Mouse (Mus musculus) CH12.LX (cell line): ENCODE measurements at regions not wholly inside any gene's neighbourhood (a gene's known extent, or its start where the extent isn't known, plus 50 kb on each side); places are given as distances from the start of the nearest gene placed in this dataset.
A peak's percentile ranks its signal among the peaks of the same experiment; 100 is the strongest.

ENCODE experiments used
- DNase-seq: peaks from one replicate; pipeline ENCODE4 v3.0.0-alpha.2; 2013; ENCODE audit errors: extremely low read depth
- H3K27ac ChIP-seq: 2 replicates; pipeline ENCODE4 v1.5.1; 2012; ENCODE audit warnings: low read depth, mild to moderate bottlenecking, control low read depth, moderate library complexity; ENCODE audit not compliant: insufficient read depth
- H3K27me3 ChIP-seq: replicated peaks from 2 replicates; pipeline ENCODE3; 2012; ENCODE audit warnings: inconsistent platforms
- H3K36me3 ChIP-seq, 2 experiments: replicated peaks in 1 of 2; 2 replicates each; pipeline versions ENCODE3 to v1.6.1; 2012; ENCODE audit warnings: inconsistent platforms in 1 of 2, low read length in 1 of 2, mild to moderate bottlenecking in 1 of 2, mixed read lengths in 1 of 2, moderate library complexity in 1 of 2; ENCODE audit not compliant: control insufficient read depth in 1 of 2, insufficient read depth in 1 of 2
- H3K4me1 ChIP-seq, 2 experiments: 2 replicates each; pipeline ENCODE4 v1.6.1; 2012; ENCODE audit warnings: inconsistent platforms in 1 of 2, moderate library complexity in 1 of 2; ENCODE audit not compliant: insufficient read depth in 2 of 2, control insufficient read depth in 1 of 2
- H3K4me2 ChIP-seq: 2 replicates; pipeline ENCODE4 v1.6.1; 2012; ENCODE audit warnings: low read depth, mild to moderate bottlenecking, control low read depth; ENCODE audit not compliant: poor library complexity, insufficient read depth, severe bottlenecking
- H3K4me3 ChIP-seq, 3 experiments: fragments of 150-350 bp in 1 of 3; sonication (generic) in 1 of 3; replicated peaks in 1 of 3; 2 replicates each; pipeline versions ENCODE3 to v1.5.1; 2011 to 2012; ENCODE audit warnings: low read depth in 2 of 3, low read length in 2 of 3, mild to moderate bottlenecking in 2 of 3, moderate library complexity in 2 of 3, control low read depth in 1 of 3, improper control_type of control experiment in 1 of 3, inconsistent platforms in 1 of 3, mixed read lengths in 1 of 3; ENCODE audit not compliant: poor library complexity in 1 of 3
- H3K79me2 ChIP-seq: replicated peaks from 2 replicates; pipeline ENCODE4 v1.6.1; 2012; ENCODE audit warnings: mild to moderate bottlenecking, moderate library complexity; ENCODE audit not compliant: control insufficient read depth, poor library complexity, insufficient read depth, severe bottlenecking; ENCODE audit errors: extremely low read depth
- H3K9ac ChIP-seq: 2 replicates; pipeline ENCODE4 v1.6.1; 2012; ENCODE audit warnings: low read depth, mild to moderate bottlenecking, control low read depth, moderate library complexity; ENCODE audit not compliant: insufficient read depth
- H3K9me3 ChIP-seq: replicated peaks from 2 replicates; pipeline ENCODE3; 2012; ENCODE audit warnings: low read length, inconsistent platforms, mixed read lengths
- BHLHE40 ChIP-seq: IDR thresholded peaks from 2 replicates; pipeline ENCODE4 v1.6.1; 2011; ENCODE audit warnings: mild to moderate bottlenecking, low read depth, low read length, improper control_type of control experiment
- CTCF ChIP-seq, 2 experiments: IDR thresholded peaks in 1 of 2; conservative IDR thresholded peaks in 1 of 2; 2 replicates each; pipeline ENCODE4 v1.5.1; 2011 to 2012; ENCODE audit warnings: low read depth in 2 of 2, low read length in 2 of 2, improper control_type of control experiment in 1 of 2, inconsistent platforms in 1 of 2, mild to moderate bottlenecking in 1 of 2, moderate library complexity in 1 of 2
- E2F4 ChIP-seq: IDR thresholded peaks from 2 replicates; pipeline ENCODE4 v1.6.1; 2011; ENCODE audit warnings: low read depth, low read length, improper control_type of control experiment; ENCODE audit not compliant: insufficient replicate concordance
- EP300 ChIP-seq: IDR thresholded peaks from 2 replicates; pipeline ENCODE4 v1.6.1; 2011; ENCODE audit warnings: low read length, improper control_type of control experiment
- IRF4 ChIP-seq: IDR thresholded peaks from 2 replicates; pipeline ENCODE4 v1.6.1; 2014; ENCODE audit warnings: low read depth, mild to moderate bottlenecking, inconsistent platforms, low read length, improper control_type of control experiment
- JUN ChIP-seq: IDR thresholded peaks from 2 replicates; pipeline ENCODE4 v1.6.1; 2011; ENCODE audit warnings: low read depth, mild to moderate bottlenecking, low read length, improper control_type of control experiment, moderate library complexity; ENCODE audit not compliant: insufficient read depth
- JUND ChIP-seq: conservative IDR thresholded peaks from 2 replicates; pipeline ENCODE4 v1.6.1; 2011; ENCODE audit warnings: low read depth, low read length, improper control_type of control experiment
- KAT2A ChIP-seq: IDR thresholded peaks from 2 replicates; pipeline ENCODE4 v1.6.1; 2012; ENCODE audit warnings: low read length, improper control_type of control experiment, inconsistent platforms; ENCODE audit not compliant: insufficient replicate concordance
- MAFK ChIP-seq: IDR thresholded peaks from 2 replicates; pipeline ENCODE4 v1.6.1; 2011; ENCODE audit warnings: low read length, improper control_type of control experiment; ENCODE audit not compliant: insufficient replicate concordance
- MAX ChIP-seq: IDR thresholded peaks from 2 replicates; pipeline ENCODE4 v1.6.1; 2011; ENCODE audit warnings: low read length, improper control_type of control experiment
- MXI1 ChIP-seq: IDR thresholded peaks from 2 replicates; pipeline ENCODE4 v1.6.1; 2011; ENCODE audit warnings: mild to moderate bottlenecking, low read depth, low read length, improper control_type of control experiment
- MYC ChIP-seq: IDR thresholded peaks from 2 replicates; pipeline ENCODE4 v1.6.1; 2011; ENCODE audit warnings: low read depth, mild to moderate bottlenecking, improper control_type of control experiment, low read length
- PAX5 ChIP-seq: IDR thresholded peaks from 2 replicates; pipeline ENCODE4 v1.6.1; 2012; ENCODE audit warnings: low read length, inconsistent platforms, mixed read lengths
- RAD21 ChIP-seq: IDR thresholded peaks from 2 replicates; pipeline ENCODE4 v1.6.1; 2011; ENCODE audit warnings: low read depth, mild to moderate bottlenecking, low read length, improper control_type of control experiment, moderate library complexity
- SIN3A ChIP-seq: IDR thresholded peaks from 2 replicates; pipeline ENCODE4 v1.6.1; 2012; ENCODE audit warnings: low read length, improper control_type of control experiment, inconsistent platforms
- SMC3 ChIP-seq: IDR thresholded peaks from 2 replicates; pipeline ENCODE4 v1.6.1; 2011; ENCODE audit warnings: low read depth, low read length, improper control_type of control experiment
- UBTF ChIP-seq: IDR thresholded peaks from 2 replicates; pipeline ENCODE4 v1.6.1; 2012; ENCODE audit warnings: low read depth, mild to moderate bottlenecking, inconsistent platforms, low read length, improper control_type of control experiment, moderate library complexity
- USF2 ChIP-seq: conservative IDR thresholded peaks from 2 replicates; pipeline ENCODE4 v1.6.1; 2011; ENCODE audit warnings: low read depth, low read length, improper control_type of control experiment
- ZKSCAN1 ChIP-seq: IDR thresholded peaks from 2 replicates; pipeline ENCODE4 v1.6.1; 2012; ENCODE audit warnings: low read depth, inconsistent platforms, low read length, improper control_type of control experiment, borderline replicate concordance
- ZMIZ1 ChIP-seq: IDR thresholded peaks from 2 replicates; pipeline ENCODE4 v1.6.1; 2012; ENCODE audit warnings: low read depth, mild to moderate bottlenecking, inconsistent platforms, low read length, improper control_type of control experiment
- ZNF384 ChIP-seq: IDR thresholded peaks from 2 replicates; pipeline ENCODE4 v1.6.1; 2012; ENCODE audit warnings: low read depth, low read length, improper control_type of control experiment, inconsistent platforms
- dilution Hi-C: fragments of 300-500 bp; cut with MboI; formaldehyde crosslinking; loops from 2 replicates; pipeline ENCODE4 v1.14.3; 2020; ENCODE audit warnings: low sequenced_read_pairs; ENCODE audit not compliant: extremely low pct_unique_long_range_greater_than_20kb, extremely low pct_ligation_motif_present
- in situ Hi-C: fragments of 300-500 bp; cut with MboI; formaldehyde crosslinking; loops from 3 replicates; pipeline ENCODE4 v1.14.3; 2019; ENCODE audit warnings: low sequenced_read_pairs, low pct_ligation_motif_present, low pct_unique_long_range_greater_than_20kb, mixed read lengths

DNA sequence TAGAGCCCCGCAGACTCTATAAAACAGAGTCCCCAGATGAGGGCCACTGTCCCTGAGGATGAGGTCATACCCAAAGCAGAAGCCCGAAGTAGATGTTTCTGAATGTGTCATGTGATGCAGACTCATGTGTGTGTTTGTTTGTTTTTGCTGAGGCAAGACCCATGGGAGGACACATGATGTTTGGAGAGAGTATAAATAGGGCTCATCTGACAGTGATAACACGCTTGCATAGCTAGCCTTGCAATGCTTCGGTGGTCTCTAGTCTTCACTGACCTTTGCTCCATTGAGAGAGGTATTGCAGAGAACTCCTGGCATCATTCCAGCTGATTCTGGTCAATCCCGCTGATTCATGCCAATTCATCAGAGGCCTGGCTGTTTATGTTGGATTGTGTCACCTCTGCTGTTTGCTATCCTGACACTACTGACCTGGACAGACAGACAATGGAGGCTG is 368.1 kb downstream of the Phkb start:
- H3K27me3 ChIP-seq = no peaks in the 10 kb centered on the region
- H3K4me3 ChIP-seq = no peak overlapping the region
- H3K36me3 ChIP-seq = no peaks in the 10 kb centered on the region
- H3K27ac ChIP-seq = no peak overlapping the region
- H3K4me2 ChIP-seq = no peak overlapping the region
- TF ChIP-seq UBTF (no peak), SIN3A (no peak), MAFK (no peak), PAX5 (no peak), JUND (no peak), IRF4 (no peak), USF2 (no peak), EP300 (no peak), KAT2A (no peak), E2F4 (no peak), BHLHE40 (no peak), SMC3 (no peak), MXI1 (no peak), ZNF384 (no peak), JUN (no peak), MAX (no peak), ZMIZ1 (no peak), MYC (no peak), ZKSCAN1 (no peak)
- H3K9me3 ChIP-seq = no peaks in the 10 kb centered on the region
- in situ Hi-C loops (no loop called here), dilution Hi-C loops (no loop called here)
- H3K79me2 ChIP-seq = no peaks in the 10 kb centered on the region
- H3K9ac ChIP-seq = no peak overlapping the region
- no peak for DNase-seq
- no peaks in the 10 kb centered on the region for H3K4me1 ChIP-seq

DNA sequence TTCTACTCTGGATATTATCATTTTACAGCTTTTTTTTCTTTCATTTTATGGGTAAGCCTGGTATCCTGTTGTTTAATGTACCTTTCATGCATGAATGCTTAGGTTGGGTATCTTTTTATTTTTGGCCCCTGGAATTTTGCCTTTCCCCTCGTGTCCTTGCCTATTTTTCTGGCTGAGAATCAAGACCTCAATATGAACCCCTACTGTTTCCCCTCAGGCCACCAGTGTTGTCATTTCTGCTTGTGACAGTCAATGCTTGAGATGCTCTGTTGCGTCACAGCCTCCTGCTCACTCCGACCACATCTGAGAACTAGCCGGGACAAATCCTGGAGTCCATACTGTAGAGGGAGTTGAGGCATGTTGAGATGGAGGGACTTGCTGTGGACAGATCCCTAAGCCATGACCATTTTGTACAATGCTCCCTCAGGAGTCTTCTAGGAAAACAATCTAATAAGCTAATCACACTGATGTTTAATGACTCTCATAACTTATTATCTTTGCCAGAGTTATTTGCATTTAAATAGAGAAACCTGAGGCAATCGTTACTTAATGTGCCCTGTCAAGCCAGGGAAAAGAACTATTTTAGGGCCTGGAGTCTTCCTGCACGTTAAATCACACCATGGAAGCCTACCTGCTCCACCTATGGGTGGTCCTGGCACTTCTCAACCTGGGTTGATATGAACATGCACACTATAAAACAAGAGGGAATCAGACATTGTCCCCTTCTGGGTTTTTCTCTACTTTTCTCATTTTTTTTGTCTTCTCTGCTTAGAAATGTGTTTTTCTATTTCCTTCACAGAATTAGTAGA is 363.9 kb downstream of the Phkb start:
- Histone ChIP-seq H3K27me3 (no peaks in the 10 kb centered on the region), H3K27ac (no peak overlapping the region), H3K4me1 (peaks cover 0 to 2% of the 10 kb centered on the region in 2 experiments; a peak in 2 of 4 replicates), H3K9ac (no peak overlapping the region), H3K79me2 (no peaks in the 10 kb centered on the region), H3K36me3 (no peaks in the 10 kb centered on the region), H3K4me2 (no peak overlapping the region), H3K9me3 (no peaks in the 10 kb centered on the region), H3K4me3 (no peak overlapping the region)
- no peak for TF ChIP-seq EP300
- peak in 1 of 2 experiments; percentile 10; a peak in 1 of 4 replicates for TF ChIP-seq CTCF (conservative IDR thresholded peaks at IDR 0.05 in 1 of 2, IDR thresholded peaks at IDR 0.05 in 1 of 2; ENCODE audit: low read depth in 2 of 2, low read length in 2 of 2)
- peak; percentile 10 for TF ChIP-seq RAD21
- dilution Hi-C loops (no loop called here), in situ Hi-C loops (no loop called here)
- DNase-seq = no peak
